Mouse (Mus musculus) frontal cortex, adult 2 months (tissue): ENCODE data around the gene Oas3. TPM values are rescaled to one million over a fixed set of nuclear protein-coding genes. Genes with fewer than 3 reads are reported as not detected.

Experiments
- DNase-seq, 2 experiments: peaks; one replicate each; pipeline ENCODE4 v3.0.0; 2022; ENCODE audit warnings: low spot score in 1 of 2; ENCODE audit errors: extremely low spot score in 1 of 2
- polyA plus RNA-seq: library from polyadenylated mRNA; depleted of rRNA; stranded (reverse); fragments of >200 nt; gene quantifications from 2 replicates; pipeline ENCODE4 v1.2.3, GENCODE M21; 2012

Oas3 gene
- polyA plus RNA-seq, 1 experiment = 0.10 TPM

GRCm38 (mm10) chr5:120761901-120762300, 15.6 kb downstream of the Oas3 start:
- DNase-seq = no peak

GRCm38 (mm10) chr5:120754215-120754614, 23.2 kb downstream of the Oas3 start:
- DNase-seq = no peak

- no peak for DNase-seq
Measured at GRCm38 (mm10) chr5:120752786-120753185, 24.7 kb downstream of the Oas3 start.

GRCm38 (mm10) chr5:120751206-120751605, 26.3 kb downstream of the Oas3 start:
- no peak for DNase-seq

- no peak for DNase-seq
Measured at GRCm38 (mm10) chr5:120749688-120750087, 27.8 kb downstream of the Oas3 start, which contains the start of gene Oas2. Gene Oas2, minus strand, starts transcription at chr5:120749853.

- DNase-seq = peak in 1 of 2 experiments; percentile 88
Measured at GRCm38 (mm10) chr5:120746451-120746850, 31.0 kb downstream of the Oas3 start.

GRCm38 (mm10) chr5:120742125-120742524, 35.3 kb downstream of the Oas3 start:
- peak in 1 of 2 experiments; percentile 50 for DNase-seq

- peak in 1 of 2 experiments; percentile 47 for DNase-seq
Measured at GRCm38 (mm10) chr5:120734380-120734990, 43.0 kb downstream of the Oas3 start.

- DNase-seq = no peak
Measured at GRCm38 (mm10) chr5:120733696-120734095, 43.8 kb downstream of the Oas3 start.

GRCm38 (mm10) chr5:120732740-120733139, 44.7 kb downstream of the Oas3 start:
- no peak for DNase-seq

- no peak for DNase-seq
Measured at GRCm38 (mm10) chr5:120729319-120729718, 48.1 kb downstream of the Oas3 start.

GRCm38 (mm10) chr5:120725811-120726455, 51.5 kb downstream of the Oas3 start:
- no peak for DNase-seq

- DNase-seq = no peak
Measured at GRCm38 (mm10) chr5:120721005-120721404, 56.5 kb downstream of the Oas3 start.

- no peak for DNase-seq
Measured at GRCm38 (mm10) chr5:120718600-120719378, 58.7 kb downstream of the Oas3 start.

- no peak for DNase-seq
Measured at GRCm38 (mm10) chr5:120717136-120717535, 60.3 kb downstream of the Oas3 start.

- DNase-seq = peak in 1 of 2 experiments; percentile 93
Measured at GRCm38 (mm10) chr5:120714314-120714713, 63.1 kb downstream of the Oas3 start.

- peak in 1 of 2 experiments; percentile 39 for DNase-seq
Measured at GRCm38 (mm10) chr5:120712721-120713120, 64.7 kb downstream of the Oas3 start.

- no peak for DNase-seq
Measured at GRCm38 (mm10) chr5:120711827-120712226, 65.6 kb downstream of the Oas3 start, which contains the start of gene Dtx1. Gene Dtx1, minus strand, starts transcription at chr5:120711927.

- peak in 1 of 2 experiments; percentile 84 for DNase-seq
Measured at GRCm38 (mm10) chr5:120711416-120711815, 66.0 kb downstream of the Oas3 start.

- DNase-seq = no peak
Measured at GRCm38 (mm10) chr5:120710826-120711248, 66.6 kb downstream of the Oas3 start.

- peak in 1 of 2 experiments; percentile 41 for DNase-seq
Measured at GRCm38 (mm10) chr5:120710161-120710825, 67.2 kb downstream of the Oas3 start.
